Mouse (Mus musculus) MEL (cell line): ENCODE measurements around the gene Nsun3. TPM values are rescaled to one million over a fixed set of nuclear protein-coding genes. Genes with fewer than 3 reads are reported as not detected.

ENCODE experiments used
- DNase-seq: peaks from one replicate; pipeline ENCODE4 v3.0.0; 2011; ENCODE audit warnings: low read depth, low spot score
- H3K27ac ChIP-seq: 2 replicates; pipeline ENCODE4 v1.5.1; 2012; ENCODE audit warnings: low read depth, mild to moderate bottlenecking, control low read depth, low read length, moderate library complexity; ENCODE audit not compliant: control insufficient read depth
- H3K27me3 ChIP-seq, 2 experiments: fragments of 150-350 bp in 1 of 2; sonication (generic) in 1 of 2; 2 replicates each; pipeline ENCODE4 v1.6.1; 2012; ENCODE audit warnings: low read length in 2 of 2, mild to moderate bottlenecking in 2 of 2, improper control_type of control experiment in 1 of 2, moderate library complexity in 1 of 2; ENCODE audit not compliant: insufficient read depth in 2 of 2, control insufficient read depth in 1 of 2
- H3K36me3 ChIP-seq, 2 experiments: 2 replicates each; pipeline ENCODE4 v1.6.1; 2012 to 2014; ENCODE audit warnings: low read length in 2 of 2, improper control_type of control experiment in 1 of 2, inconsistent platforms in 1 of 2, mild to moderate bottlenecking in 1 of 2; ENCODE audit not compliant: insufficient read depth in 2 of 2, control insufficient read depth in 1 of 2
- H3K4me1 ChIP-seq, 2 experiments: fragments of 150-350 bp in 1 of 2; sonication (generic) in 1 of 2; 2 replicates each; pipeline ENCODE4 v1.6.1; 2012; ENCODE audit warnings: low read length in 2 of 2, improper control_type of control experiment in 1 of 2, mild to moderate bottlenecking in 1 of 2; ENCODE audit not compliant: insufficient read depth in 2 of 2, control insufficient read depth in 1 of 2
- H3K4me3 ChIP-seq, 2 experiments: fragments of 150-350 bp in 1 of 2; sonication (generic) in 1 of 2; 2 replicates each; pipeline ENCODE4 v1.5.1; 2012; ENCODE audit warnings: low read depth in 2 of 2, low read length in 2 of 2, mild to moderate bottlenecking in 2 of 2, moderate library complexity in 2 of 2, control low read depth in 1 of 2, improper control_type of control experiment in 1 of 2; ENCODE audit not compliant: control insufficient read depth in 1 of 2, insufficient read depth in 1 of 2
- H3K79me2 ChIP-seq: 2 replicates; pipeline ENCODE4 v1.6.1; 2012; ENCODE audit warnings: mild to moderate bottlenecking, low read length, moderate library complexity; ENCODE audit not compliant: control insufficient read depth, poor library complexity, insufficient read depth
- H3K9ac ChIP-seq: 2 replicates; pipeline ENCODE4 v1.6.1; 2012; ENCODE audit warnings: low read depth, mild to moderate bottlenecking, control low read depth, low read length, moderate library complexity; ENCODE audit not compliant: control insufficient read depth, poor library complexity, severe bottlenecking
- H3K9me3 ChIP-seq: fragments of 150-350 bp; sonication (generic); replicated peaks from 2 replicates; pipeline ENCODE4 v1.6.1; 2012; ENCODE audit warnings: mild to moderate bottlenecking, low read length, improper control_type of control experiment, moderate library complexity; ENCODE audit not compliant: insufficient read depth
- CTCF ChIP-seq, 3 experiments: IDR thresholded peaks in 2 of 3; conservative IDR thresholded peaks in 1 of 3; 2 replicates each; pipeline ENCODE4 v1.5.1; 2011 to 2012; ENCODE audit warnings: low read length in 3 of 3, low read depth in 2 of 3, mild to moderate bottlenecking in 2 of 3, improper control_type of control experiment in 1 of 3, inconsistent platforms in 1 of 3, mixed read lengths in 1 of 3, moderate library complexity in 1 of 3; ENCODE audit not compliant: control insufficient read depth in 1 of 3, insufficient read depth in 1 of 3, poor library complexity in 1 of 3, severe bottlenecking in 1 of 3
- HCFC1 ChIP-seq: IDR thresholded peaks from 2 replicates; pipeline ENCODE4 v1.6.1; 2012; ENCODE audit warnings: low read depth, mild to moderate bottlenecking, inconsistent platforms, low read length, improper control_type of control experiment, moderate library complexity
- KAT2A ChIP-seq: conservative IDR thresholded peaks from 2 replicates; pipeline ENCODE4 v1.6.1; 2012; ENCODE audit warnings: low read depth, low read length, improper control_type of control experiment, inconsistent platforms
- MAFK ChIP-seq: IDR thresholded peaks from 2 replicates; pipeline ENCODE4 v1.6.1; 2011; ENCODE audit warnings: low read depth, mild to moderate bottlenecking, low read length, improper control_type of control experiment, borderline replicate concordance
- MAX ChIP-seq: IDR thresholded peaks from 2 replicates; pipeline ENCODE4 v1.6.1; 2011; ENCODE audit warnings: low read length, improper control_type of control experiment
- MAZ ChIP-seq: IDR thresholded peaks from 2 replicates; pipeline ENCODE4 v1.6.1; 2012; ENCODE audit warnings: low read depth, mild to moderate bottlenecking, inconsistent platforms, low read length, improper control_type of control experiment
- NELFE ChIP-seq: IDR thresholded peaks from 2 replicates; pipeline ENCODE4 v1.6.1; 2011; ENCODE audit warnings: low read depth, low read length, improper control_type of control experiment
- RAD21 ChIP-seq: IDR thresholded peaks from 2 replicates; pipeline ENCODE4 v1.6.1; 2011; ENCODE audit warnings: mild to moderate bottlenecking, low read depth, low read length, improper control_type of control experiment
- SMC3 ChIP-seq: IDR thresholded peaks from 2 replicates; pipeline ENCODE4 v1.6.1; 2011; ENCODE audit warnings: low read depth, low read length, improper control_type of control experiment
- UBTF ChIP-seq: IDR thresholded peaks from 2 replicates; pipeline ENCODE4 v1.6.1; 2012; ENCODE audit warnings: low read depth, mild to moderate bottlenecking, inconsistent platforms, low read length, improper control_type of control experiment, moderate library complexity, borderline replicate concordance; ENCODE audit not compliant: insufficient read depth
- ZC3H11A ChIP-seq: IDR thresholded peaks from 2 replicates; pipeline ENCODE4 v1.6.1; 2012; ENCODE audit warnings: low read depth, mild to moderate bottlenecking, inconsistent platforms, low read length, improper control_type of control experiment
- polyA plus RNA-seq, 2 experiments: library from polyadenylated mRNA; stranded (reverse) in 1 of 2; unstranded in 1 of 2; fragments of >175 nt in 1 of 2; fragments of >200 nt in 1 of 2; gene quantifications; 2 replicates each; pipeline versions ENCODE4 v1.2.1 to v1.2.4; 2012; ENCODE audit warnings: low replicate concordance in 2 of 2, low read depth in 1 of 2; ENCODE audit not compliant: insufficient read length in 2 of 2, insufficient read depth in 1 of 2, missing spikeins in 1 of 2
- total RNA-seq: library from RNA; depleted of rRNA; stranded (reverse); fragments of 300-350 nt; gene quantifications from 2 replicates; pipeline ENCODE4 v1.2.3, GENCODE M21; 2012

Nsun3 gene
- total and polyA plus RNA-seq, 3 experiments: 4.1 to 7.4 TPM; not detected in 1

DNA sequence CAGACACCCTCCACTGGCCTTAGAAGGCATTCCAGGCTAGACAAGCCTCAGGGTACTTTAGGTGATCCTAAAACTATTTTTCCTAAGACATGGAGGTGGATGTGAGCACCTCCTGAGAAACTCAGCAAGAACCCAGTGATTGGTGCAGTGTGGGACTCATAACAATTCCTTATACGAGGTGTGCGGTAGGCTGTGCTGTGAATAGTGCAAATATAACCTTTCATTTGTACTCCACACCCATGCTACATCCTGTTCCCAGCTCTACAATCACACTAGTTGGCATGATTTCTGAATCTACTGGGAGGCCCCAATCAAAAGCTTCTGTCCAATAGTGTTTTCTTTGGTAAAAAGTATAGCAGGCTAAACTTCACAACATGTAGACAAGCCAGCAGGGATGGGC lies 45.4 kb upstream of the Nsun3 start:
- peaks cover 0 to 3% of the 10 kb centered on the region in 2 experiments; a peak in 2 of 4 replicates for H3K36me3 ChIP-seq
- no peak overlapping the region for H3K27ac ChIP-seq
- no peaks in the 10 kb centered on the region for H3K79me2 ChIP-seq
- TF ChIP-seq UBTF (no peak), HCFC1 (no peak), KAT2A (no peak), MAFK (no peak)
- peaks cover 0 to 3% of the 10 kb centered on the region in 2 experiments; a peak in 2 of 4 replicates for H3K4me1 ChIP-seq
- DNase-seq: no peak
- H3K9me3 ChIP-seq: no peaks in the 10 kb centered on the region
- H3K4me3 ChIP-seq: no peak overlapping the region
- H3K27me3 ChIP-seq: no peaks in the 10 kb centered on the region
- no peak overlapping the region for H3K9ac ChIP-seq

- Histone ChIP-seq H3K79me2 (no peaks in the 10 kb centered on the region), H3K27ac (no peak overlapping the region), H3K4me3 (no peak overlapping the region), H3K9me3 (no peaks in the 10 kb centered on the region), H3K4me1 (no peaks in the 10 kb centered on the region), H3K27me3 (no peaks in the 10 kb centered on the region), H3K36me3 (no peaks in the 10 kb centered on the region), H3K9ac (no peak overlapping the region)
- peak; percentile 69 for TF ChIP-seq RAD21
- TF ChIP-seq ZC3H11A: peak; percentile 44; the same call in 1 of the 2 replicates
- TF ChIP-seq SMC3: peak; percentile 72
- TF ChIP-seq HCFC1: no peak
- TF ChIP-seq MAX: no peak
- no peak for TF ChIP-seq MAZ
- TF ChIP-seq CTCF (IDR thresholded peaks at IDR 0.05 in 2 of 3, conservative IDR thresholded peaks at IDR 0.05 in 1 of 3; ENCODE audit: control insufficient read depth in 1 of 3, insufficient read depth in 1 of 3, low read depth in 2 of 3, low read length in 3 of 3, poor library complexity in 1 of 3, severe bottlenecking in 1 of 3): peak; percentile 30 to 83 (median 66); a peak in 4 of 6 replicates
- TF ChIP-seq NELFE: no peak
- peak; percentile 67 for DNase-seq
Measured at GRCm38 (mm10) chr16:62826156-62827001, 39.8 kb upstream of the Nsun3 start.

DNA sequence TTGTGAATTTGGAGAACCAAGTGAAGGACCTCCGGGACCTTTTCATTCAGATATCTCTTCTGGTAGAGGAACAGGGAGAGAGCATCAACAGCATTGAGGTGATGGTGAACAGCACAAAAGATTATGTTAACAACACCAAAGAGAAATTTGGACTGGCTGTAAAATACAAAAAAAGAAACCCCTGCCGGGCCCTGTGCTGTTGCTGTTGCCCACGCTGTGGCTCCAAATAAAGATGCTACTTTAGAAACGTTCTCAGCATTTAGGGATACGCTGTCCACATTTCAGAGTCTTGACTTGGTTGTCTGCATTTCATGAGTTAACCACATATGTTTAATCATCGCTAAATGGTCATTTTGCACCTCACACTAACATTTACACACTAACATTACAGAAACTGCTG lies 35.9 kb upstream of the Nsun3 start:
- no peak for DNase-seq
- no peak overlapping the region for H3K4me3 ChIP-seq
- no peak overlapping the region for H3K27ac ChIP-seq
- H3K79me2 ChIP-seq: no peaks in the 10 kb centered on the region
- H3K9ac ChIP-seq: no peak overlapping the region
- H3K9me3 ChIP-seq: no peaks in the 10 kb centered on the region
- TF ChIP-seq KAT2A: no peak
- H3K27me3 ChIP-seq: no peaks in the 10 kb centered on the region
- no peaks in the 10 kb centered on the region for H3K4me1 ChIP-seq
- H3K36me3 ChIP-seq: no peaks in the 10 kb centered on the region
